Mouse (Mus musculus) midbrain, postnatal 0 days (tissue): Measurements from ENCODE around the gene Etv2. TPM values are rescaled to one million over a fixed set of nuclear protein-coding genes. Genes with fewer than 3 reads are reported as not detected.

ENCODE experiments used
- ATAC-seq: fragments of 200-750 bp; cut with Nextera tagmentation; 2 replicates; pipeline ENCODE4 v1.8.0; 2017; ENCODE audit warnings: moderate number of reproducible peaks, mild to moderate bottlenecking, moderate TSS enrichment, moderate library complexity; ENCODE audit not compliant: low FRiP score
- DNase-seq: peaks from one replicate; pipeline ENCODE4 v3.0.0-alpha.2; 2015; ENCODE audit warnings: low spot score
- H3K27ac ChIP-seq: fragments of 300-500 bp; sonication (generic); 2 replicates; pipeline ENCODE4 v1.5.1; 2014; ENCODE audit warnings: low read depth, mild to moderate bottlenecking, low read length, mixed read lengths
- H3K27me3 ChIP-seq: fragments of 300-500 bp; sonication (generic); 2 replicates; pipeline ENCODE4 v1.6.1; 2014; ENCODE audit warnings: low read length, control low read depth, mixed read lengths; ENCODE audit not compliant: insufficient read depth
- H3K36me3 ChIP-seq: fragments of 300-500 bp; sonication (generic); 2 replicates; pipeline ENCODE4 v1.6.1; 2014; ENCODE audit warnings: low read length, control low read depth, mixed read lengths; ENCODE audit not compliant: insufficient read depth
- H3K4me1 ChIP-seq: fragments of 300-500 bp; sonication (generic); 2 replicates; pipeline ENCODE4 v1.6.1; 2014; ENCODE audit warnings: mild to moderate bottlenecking, control low read depth, antibody characterized with exemption, low read length, mixed read lengths; ENCODE audit not compliant: insufficient read depth
- H3K4me2 ChIP-seq: fragments of 300-500 bp; sonication (generic); 2 replicates; pipeline ENCODE4 v1.6.1; 2014; ENCODE audit warnings: low read depth, mild to moderate bottlenecking, low read length, mixed read lengths; ENCODE audit not compliant: poor library complexity, severe bottlenecking
- H3K4me3 ChIP-seq: fragments of 300-500 bp; sonication (generic); 2 replicates; pipeline ENCODE4 v1.5.1; 2014; ENCODE audit warnings: low read depth, mild to moderate bottlenecking, low read length, moderate library complexity
- H3K9ac ChIP-seq: fragments of 300-500 bp; sonication (generic); replicated peaks from 2 replicates; pipeline ENCODE4 v1.6.1; 2014; ENCODE audit warnings: mild to moderate bottlenecking, low read length, moderate library complexity, mixed read lengths; ENCODE audit not compliant: poor library complexity, severe bottlenecking
- H3K9me3 ChIP-seq: fragments of 300-500 bp; sonication (generic); 2 replicates; pipeline ENCODE4 v1.6.1; 2016; ENCODE audit warnings: low read length, control low read depth
- CTCF ChIP-seq: IDR thresholded peaks from 2 replicates; pipeline ENCODE4 v1.5.1; 2016; ENCODE audit warnings: antibody characterized with exemption, mild to moderate bottlenecking
- WGBS: fragments of 180-500 bp; shearing (Covaris S2); extraction: QIAGEN DNeasy Blood & Tissue Kit; methylation state at CpG from one replicate; pipeline ENCODE4 v1.1.7; 2014; 5-methylcytosine and 5-hydroxymethylcytosine counted together
- polyA plus RNA-seq: library from polyadenylated mRNA; unstranded; fragments of >200 nt; fragmentation: Nextera tagmentation; extraction: Ambion mirVana; gene quantifications from 2 replicates; pipeline ENCODE4 v1.2.1, GENCODE M21; 2015
- total RNA-seq: library from RNA; depleted of rRNA; stranded (reverse); fragments of >200 nt; gene quantifications from 2 replicates; pipeline ENCODE4 v1.2.3, GENCODE M21; 2014

Gene Etv2
- total and polyA plus RNA-seq, 2 experiments from 2014 or later = 0.15 TPM; not detected in 1

DNA sequence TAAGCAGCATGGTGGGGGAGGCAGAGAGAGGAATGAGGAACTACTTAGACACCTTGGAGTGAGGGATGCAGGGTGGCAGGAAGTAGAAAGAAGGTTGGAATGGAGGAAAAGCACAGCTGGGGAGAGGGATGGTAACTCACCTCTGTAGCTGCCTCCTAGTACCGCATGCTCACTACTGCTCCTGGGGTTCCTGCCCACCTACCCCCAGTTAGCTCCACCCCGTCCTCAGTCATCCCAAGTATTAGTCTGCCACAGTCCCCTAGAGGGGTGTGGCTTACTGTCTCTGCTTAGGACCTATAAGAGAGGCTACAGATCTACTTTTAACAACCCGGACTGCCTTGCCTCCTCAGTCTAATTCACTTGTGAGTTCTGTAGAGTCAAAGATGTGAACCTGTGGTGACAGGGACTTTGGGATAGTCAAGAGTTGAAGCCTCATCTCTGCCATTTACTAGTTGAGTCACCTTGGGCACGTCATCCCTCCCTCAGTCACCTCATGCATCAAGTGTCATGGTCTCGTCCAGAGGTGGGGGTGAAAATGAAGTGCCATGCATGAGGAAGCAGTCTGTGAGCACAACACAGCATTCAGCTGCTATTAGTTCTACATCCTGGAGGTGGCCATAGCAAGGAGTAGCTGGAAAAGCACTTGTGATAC, 42.8 kb downstream of the Etv2 start:
- H3K27me3 ChIP-seq = no peaks in the 10 kb centered on the region
- no peak overlapping the region for H3K27ac ChIP-seq
- no peak overlapping the region for H3K4me3 ChIP-seq
- H3K4me2 ChIP-seq = no peak overlapping the region
- no peak for TF ChIP-seq CTCF
- H3K9me3 ChIP-seq = no peaks in the 10 kb centered on the region
- H3K9ac ChIP-seq = no peak overlapping the region
- no peaks in the 10 kb centered on the region for H3K4me1 ChIP-seq
- DNase-seq (no peak), ATAC-seq (no peak)
- WGBS = 65% methylated on average over 5 of the region's 5 CpGs
- H3K36me3 ChIP-seq = no peaks in the 10 kb centered on the region

DNA sequence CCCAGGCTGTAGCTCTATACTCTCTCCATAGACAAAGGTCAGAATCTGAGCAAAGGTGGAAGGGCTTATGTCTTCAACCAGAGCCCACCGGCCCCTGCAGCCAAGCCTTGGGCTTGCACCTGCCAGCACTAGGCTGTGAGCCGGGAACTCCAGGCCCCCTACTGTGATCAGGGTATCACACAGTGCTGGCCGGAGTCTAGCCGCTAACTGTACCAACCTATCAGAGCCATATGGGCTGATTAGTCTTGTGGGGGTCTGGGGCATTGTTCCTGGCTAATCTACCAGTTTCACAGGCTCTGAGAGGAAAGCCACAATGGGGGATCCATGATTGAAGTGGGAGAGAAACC, 44.1 kb downstream of the Etv2 start:
- Histone ChIP-seq H3K4me1 (peaks cover 9% of the 10 kb centered on the region; the same call in 1 of the 2 replicates), H3K27ac (no peak overlapping the region), H3K9me3 (no peaks in the 10 kb centered on the region), H3K4me3 (no peak overlapping the region), H3K9ac (no peak overlapping the region; the same call in 1 of the 2 replicates), H3K36me3 (no peaks in the 10 kb centered on the region), H3K27me3 (no peaks in the 10 kb centered on the region), H3K4me2 (no peak overlapping the region)
- 29% methylated on average over 4 of the region's 4 CpGs for WGBS
- ATAC-seq = no peak
- TF ChIP-seq CTCF = no peak
- no peak for DNase-seq

DNA sequence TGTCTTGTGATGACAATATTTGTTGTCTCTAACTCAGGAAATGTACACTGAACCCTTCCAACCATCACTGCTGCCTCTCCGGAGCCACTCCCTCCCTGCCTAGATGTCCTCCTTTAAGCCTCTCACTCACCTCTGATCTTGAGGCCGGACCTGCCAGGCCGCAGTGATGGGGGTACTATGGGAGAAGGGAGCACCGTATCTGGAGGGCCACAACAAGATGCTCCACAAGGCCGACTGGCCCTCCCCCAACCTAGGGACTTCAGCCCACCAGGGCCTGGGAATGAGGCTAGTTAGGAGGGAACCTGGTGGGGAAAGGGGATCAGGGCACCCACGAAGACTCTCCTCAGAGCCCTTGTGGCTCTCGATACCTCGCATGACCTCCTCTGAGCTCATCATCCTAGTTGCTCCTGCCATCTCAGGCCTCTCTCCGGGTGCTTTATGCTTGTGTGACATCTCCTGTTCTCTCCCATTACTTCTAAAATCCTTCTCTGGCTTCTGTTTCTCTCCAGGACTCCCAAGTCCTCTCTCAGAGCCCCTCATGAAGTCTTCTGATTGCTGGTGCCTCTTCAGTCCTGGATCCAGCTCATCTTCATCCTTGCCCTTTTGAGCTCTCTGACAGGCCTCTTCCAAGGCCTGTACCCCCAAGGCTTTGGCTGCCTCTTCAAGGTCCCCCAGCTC, 44.6 kb downstream of the Etv2 start:
- H3K9me3 ChIP-seq = no peaks in the 10 kb centered on the region
- H3K27ac ChIP-seq = no peak overlapping the region
- ATAC-seq (no peak), DNase-seq (no peak)
- H3K27me3 ChIP-seq = no peaks in the 10 kb centered on the region
- H3K4me2 ChIP-seq = no peak overlapping the region
- peaks cover under 1% of the 10 kb centered on the region; the same call in 1 of the 2 replicates for H3K36me3 ChIP-seq
- peaks cover 9% of the 10 kb centered on the region; the same call in 1 of the 2 replicates for H3K4me1 ChIP-seq
- no peak for TF ChIP-seq CTCF
- no peak overlapping the region for H3K4me3 ChIP-seq
- no peak overlapping the region for H3K9ac ChIP-seq
- 89% methylated on average over 9 of the region's 9 CpGs for WGBS

DNA sequence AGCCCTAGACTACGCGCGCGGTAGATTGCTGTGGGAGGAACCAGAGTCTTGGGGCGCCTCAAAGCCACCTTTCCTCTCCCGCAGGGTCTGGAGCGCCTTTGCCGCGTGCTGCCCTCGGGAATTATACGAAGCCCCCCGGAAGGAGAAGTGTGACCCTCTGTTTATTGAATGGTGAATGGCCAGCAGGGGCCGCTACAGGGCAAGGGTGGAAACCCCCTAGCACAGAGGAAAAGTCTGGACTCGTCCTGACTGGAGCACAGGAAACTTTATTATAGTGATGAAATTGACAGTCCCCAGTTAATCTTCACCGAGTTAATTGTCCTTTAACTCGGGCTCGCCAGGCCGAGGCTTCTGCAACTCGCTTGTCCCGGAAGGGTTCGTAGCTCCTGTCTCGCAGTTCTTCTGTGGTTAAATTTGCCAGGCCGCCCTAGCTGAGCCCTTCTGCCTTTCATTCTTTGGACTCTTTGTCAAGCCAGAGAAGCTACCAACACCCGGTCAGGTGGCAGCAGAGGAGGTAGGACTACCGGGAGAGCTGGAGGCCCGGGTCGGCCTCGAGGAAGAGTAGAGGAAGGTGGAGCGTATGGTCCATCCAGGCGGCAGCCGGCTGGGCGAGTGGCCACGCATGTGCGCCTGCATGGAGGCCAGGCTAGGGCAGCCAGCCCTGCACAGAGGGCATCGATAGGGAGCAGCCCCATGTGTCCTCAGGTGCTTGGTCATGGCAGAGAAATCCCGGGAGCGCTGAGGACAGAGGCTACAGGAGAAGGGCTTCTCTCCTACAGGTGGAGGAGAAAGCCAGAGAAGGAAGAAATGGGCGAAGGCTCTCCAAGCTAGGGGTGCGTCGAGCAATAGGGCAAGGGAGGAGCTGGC, 46.0 kb downstream of the Etv2 start:
- peak overlapping the region; percentile 89 for H3K4me2 ChIP-seq
- H3K27ac ChIP-seq = peak overlapping the region; percentile 97
- no peaks in the 10 kb centered on the region for H3K27me3 ChIP-seq
- peaks cover 9% of the 10 kb centered on the region; the same call in 1 of the 2 replicates for H3K4me1 ChIP-seq
- WGBS = 30% methylated on average over 39 of the region's 40 CpGs
- no peaks in the 10 kb centered on the region for H3K9me3 ChIP-seq
- ATAC-seq (peak; percentile 62), DNase-seq (peak; percentile 88)
- peak overlapping the region; percentile 79 for H3K4me3 ChIP-seq
- peaks cover 13% of the 10 kb centered on the region for H3K36me3 ChIP-seq
- H3K9ac ChIP-seq = peak overlapping the region; percentile 98
- peak; percentile 90 for TF ChIP-seq CTCF

DNA sequence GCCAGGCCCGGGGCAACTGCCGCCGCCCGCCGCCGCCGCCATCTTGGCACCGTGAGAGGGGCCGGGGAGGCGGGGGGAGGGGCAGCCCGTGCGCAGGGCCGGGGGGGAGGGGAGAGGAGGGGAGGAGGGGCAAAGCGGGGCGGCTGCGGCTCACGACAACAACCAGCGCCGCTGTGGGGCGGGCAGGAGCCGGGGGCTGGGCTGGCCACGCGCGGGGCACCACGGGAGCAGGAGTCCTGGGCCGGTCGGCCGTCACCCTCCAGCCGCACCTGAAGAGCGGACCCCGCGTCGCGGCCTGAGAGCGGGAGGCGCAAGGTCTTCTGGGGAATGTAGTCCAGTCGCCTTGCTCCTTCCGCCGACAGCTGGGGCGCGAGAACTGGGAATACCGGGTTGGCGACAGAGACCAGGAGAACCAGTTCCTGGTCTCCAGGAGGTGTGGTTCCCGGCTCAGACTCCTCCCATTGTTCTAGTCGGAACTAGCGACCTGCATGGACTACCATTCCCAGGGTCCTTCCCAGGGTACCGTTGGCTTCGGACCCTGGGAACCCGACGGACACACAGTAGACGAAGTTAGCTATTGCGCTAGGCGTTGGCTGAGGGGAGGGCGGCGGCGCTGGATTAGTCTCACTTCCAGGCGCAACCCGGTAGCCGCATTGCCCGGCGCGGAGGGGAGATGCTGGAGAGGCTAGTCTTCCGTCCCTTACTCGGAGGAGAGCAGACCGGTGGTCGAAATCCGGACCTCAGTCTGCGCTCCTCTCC, 46.8 kb downstream of the Etv2 start, which contains the start of gene Kmt2b:
Gene Kmt2b (minus strand): TSS at position 51 of the 759 bp plus-strand sequence.
- H3K4me3 ChIP-seq = peak within 1 kb of the TSS; percentile 79
- WGBS = under 1% methylated on average over 45 of the region's 68 CpGs
- peak within 1 kb of the TSS; percentile 98 for H3K9ac ChIP-seq
- H3K4me1 ChIP-seq = peaks cover 9% of the 10 kb centered on the region; the same call in 1 of the 2 replicates
- ATAC-seq (peak; percentile 93), DNase-seq (peak; percentile 98)
- H3K9me3 ChIP-seq = no peaks in the 10 kb centered on the region
- no peak; the same call in 1 of the 2 replicates for TF ChIP-seq CTCF
- H3K27me3 ChIP-seq = no peaks in the 10 kb centered on the region
- H3K36me3 ChIP-seq = peaks cover 21% of the 10 kb centered on the region
- H3K4me2 ChIP-seq = peak within 1 kb of the TSS; percentile 89
- peak within 1 kb of the TSS; percentile 97 for H3K27ac ChIP-seq
